Mouse (Mus musculus): ENCODE results near the gene Rab15. TPM values are rescaled to one million over a fixed set of nuclear protein-coding genes. Genes with fewer than 3 reads are reported as not detected.
"Not testable (repeated sequence)": the region's sequence is repeated elsewhere in the genome, so short reads cannot be mapped to it uniquely, and the experiment has no call there.

Rab15 gene
- polyA plus RNA-seq, 1 experiment, result 0.06 TPM

DNA sequence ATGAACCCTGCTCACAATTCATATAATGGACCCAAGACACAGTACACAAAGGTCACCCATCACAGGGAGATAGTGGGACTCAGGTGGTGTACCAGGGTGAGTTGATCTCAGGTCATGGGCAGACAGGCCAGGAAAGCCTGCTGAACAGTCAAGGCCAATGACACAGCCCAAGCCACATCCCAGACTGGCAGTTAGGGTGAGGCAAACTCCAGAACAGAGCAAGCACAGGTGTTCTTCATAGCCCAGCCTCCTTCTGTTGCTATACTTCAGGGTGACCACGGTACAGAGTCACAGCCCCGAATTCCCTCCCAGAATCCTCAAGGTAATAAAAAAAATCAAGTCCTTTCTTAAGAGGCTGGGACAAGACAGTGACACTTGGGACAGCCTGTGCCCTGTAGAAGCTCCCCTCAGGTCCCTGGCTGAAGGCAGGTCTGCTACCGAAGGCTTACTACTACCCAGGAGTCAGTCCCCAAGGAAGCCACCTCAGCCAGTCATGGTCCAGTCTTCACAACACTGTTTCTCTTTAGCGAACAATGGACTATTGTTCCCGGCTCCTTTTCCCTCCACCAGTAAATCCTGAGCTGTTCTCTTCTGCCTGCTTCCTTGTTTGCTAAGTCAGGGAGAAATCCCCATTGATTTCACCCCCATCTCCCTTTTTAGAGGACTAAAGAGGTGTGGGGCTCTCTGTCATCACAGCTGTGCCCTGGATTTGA lies 24.5 kb downstream of the Rab15 start:
- H3K79me2 ChIP-seq (ENCODE audit: control insufficient read depth, insufficient read depth), result no peaks in the 10 kb centered on the region

GRCm38 (mm10) chr12:76796938-76797539 lies 25.7 kb downstream of the Rab15 start:
- TF ChIP-seq USF1 (IDR thresholded peaks at IDR 0.05; ENCODE audit: low read depth) (no peak), MYOD1 (IDR thresholded peaks at IDR 0.05; ENCODE audit: control insufficient read depth, insufficient read length, low read depth) (no peak), MAX (IDR thresholded peaks at IDR 0.05) (no peak), CTCF (IDR thresholded peaks at IDR 0.05; ENCODE audit: control insufficient read depth, insufficient read depth, insufficient read length) (no peak)
- Histone ChIP-seq H3K79me3 (ENCODE audit: low read depth) (no peaks in the 10 kb centered on the region), H3K36me3 (ENCODE audit: control insufficient read depth, insufficient read depth) (no peaks in the 10 kb centered on the region), H3ac (ENCODE audit: control insufficient read depth, insufficient read length, low read depth) (no peak overlapping the region), H3K4me3 (ENCODE audit: insufficient read depth, poor library complexity, severe bottlenecking) (no peak overlapping the region), H3K27me3 (ENCODE audit: control insufficient read depth, insufficient read depth, insufficient read length) (peaks cover 33% of the 10 kb centered on the region), H3K79me2 (ENCODE audit: control insufficient read depth, insufficient read depth) (no peaks in the 10 kb centered on the region)

More for the DNA sequence above, 24.5 kb downstream of the Rab15 start:
- TF ChIP-seq CTCF (IDR thresholded peaks at IDR 0.05; ENCODE audit: control insufficient read depth, insufficient read depth, insufficient read length) (no peak), MYOG (IDR thresholded peaks at IDR 0.05; ENCODE audit: control insufficient read depth, extremely low read depth, insufficient read length) (no peak), MYOD1 (IDR thresholded peaks at IDR 0.05; ENCODE audit: control insufficient read depth, insufficient read length, low read depth) (no peak), MAX (IDR thresholded peaks at IDR 0.05) (no peak), FOSL1 (IDR thresholded peaks at IDR 0.05; ENCODE audit: insufficient read depth, low read length, poor library complexity, severe bottlenecking) (no peak), CEBPB (IDR thresholded peaks at IDR 0.05; ENCODE audit: low read depth) (no peak), USF1 (IDR thresholded peaks at IDR 0.05; ENCODE audit: low read depth) (no peak)
- Histone ChIP-seq H3K27me3 (ENCODE audit: control insufficient read depth, insufficient read depth, insufficient read length) (peaks cover 26% of the 10 kb centered on the region), H3K36me3 (ENCODE audit: control insufficient read depth, insufficient read depth) (no peaks in the 10 kb centered on the region), H3K79me3 (ENCODE audit: low read depth) (no peaks in the 10 kb centered on the region), H3ac (ENCODE audit: control insufficient read depth, insufficient read length, low read depth) (no peak overlapping the region), H3K4me3 (ENCODE audit: insufficient read depth, poor library complexity, severe bottlenecking) (no peak overlapping the region)

DNA sequence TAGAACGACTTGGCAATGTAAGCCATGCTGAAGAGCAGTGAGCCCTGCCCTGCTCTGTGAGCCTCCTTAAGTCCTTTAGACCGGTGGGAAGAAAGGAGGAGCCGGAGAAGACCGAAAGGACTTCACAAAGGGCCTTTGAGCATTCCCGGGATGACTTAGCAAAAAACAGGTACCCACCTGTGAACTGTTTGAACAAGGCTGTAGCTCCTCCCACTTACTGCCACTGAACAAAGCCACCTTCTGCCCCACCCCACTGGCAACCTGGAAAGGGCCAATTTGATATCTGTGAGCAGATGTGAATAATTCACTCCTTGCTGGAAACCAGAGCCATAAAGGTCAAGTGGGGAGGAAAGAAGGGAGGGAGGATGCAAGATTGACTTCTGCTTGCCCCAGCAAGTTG lies 27.4 kb downstream of the Rab15 start, which contains the start of gene Gpx2:
TSS of gene Gpx2 (minus strand) at position 205 of the 400 bp plus-strand sequence.
- H3ac ChIP-seq (ENCODE audit: control insufficient read depth, insufficient read length, low read depth), result no peak within 1 kb of the TSS
- no peak within 1 kb of the TSS for H3K4me3 ChIP-seq (ENCODE audit: insufficient read depth, poor library complexity, severe bottlenecking)
- H3K79me3 ChIP-seq (ENCODE audit: low read depth), result no peaks in the 10 kb centered on the region
- no peaks in the 10 kb centered on the region for H3K79me2 ChIP-seq (ENCODE audit: control insufficient read depth, insufficient read depth)
- TF ChIP-seq FOSL1 (IDR thresholded peaks at IDR 0.05; ENCODE audit: insufficient read depth, low read length, poor library complexity, severe bottlenecking) (no peak), CEBPB (IDR thresholded peaks at IDR 0.05; ENCODE audit: low read depth) (no peak), USF1 (IDR thresholded peaks at IDR 0.05; ENCODE audit: low read depth) (no peak), CTCF (IDR thresholded peaks at IDR 0.05; ENCODE audit: control insufficient read depth, insufficient read depth, insufficient read length) (no peak), MAX (IDR thresholded peaks at IDR 0.05) (no peak), MYOD1 (IDR thresholded peaks at IDR 0.05; ENCODE audit: control insufficient read depth, insufficient read length, low read depth) (no peak), MYOG (IDR thresholded peaks at IDR 0.05; ENCODE audit: control insufficient read depth, extremely low read depth, insufficient read length) (no peak)
- no peaks in the 10 kb centered on the region for H3K36me3 ChIP-seq (ENCODE audit: control insufficient read depth, insufficient read depth)
- peaks cover 40% of the 10 kb centered on the region for H3K27me3 ChIP-seq (ENCODE audit: control insufficient read depth, insufficient read depth, insufficient read length)

DNA sequence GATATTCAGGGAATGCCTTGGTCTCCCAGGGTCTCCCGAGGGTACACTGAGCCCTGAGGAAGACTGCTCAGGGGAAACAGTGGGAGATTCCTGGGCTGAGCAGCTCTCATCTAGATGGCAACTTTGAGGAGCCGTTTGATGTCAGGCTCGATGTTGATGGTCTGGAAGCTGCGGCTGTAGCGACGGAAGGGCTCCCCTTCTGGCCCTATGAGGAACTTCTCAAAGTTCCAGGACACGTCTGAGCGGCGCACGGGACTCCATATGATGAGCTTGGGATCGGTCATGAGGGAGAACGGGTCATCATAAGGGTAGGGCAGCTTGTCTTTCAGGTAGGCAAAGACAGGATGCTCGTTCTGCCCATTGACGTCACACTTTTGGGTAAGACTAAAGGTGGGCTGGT lies 30.2 kb downstream of the Rab15 start:
- H3K4me3 ChIP-seq (ENCODE audit: insufficient read depth, poor library complexity, severe bottlenecking); H3K79me3 ChIP-seq (ENCODE audit: low read depth); H3ac ChIP-seq (ENCODE audit: control insufficient read depth, insufficient read length, low read depth); H3K79me2 ChIP-seq (ENCODE audit: control insufficient read depth, insufficient read depth); H3K36me3 ChIP-seq (ENCODE audit: control insufficient read depth, insufficient read depth): not testable (repeated sequence)
- peaks cover 33% of the 10 kb centered on the region for H3K27me3 ChIP-seq (ENCODE audit: control insufficient read depth, insufficient read depth, insufficient read length)

DNA sequence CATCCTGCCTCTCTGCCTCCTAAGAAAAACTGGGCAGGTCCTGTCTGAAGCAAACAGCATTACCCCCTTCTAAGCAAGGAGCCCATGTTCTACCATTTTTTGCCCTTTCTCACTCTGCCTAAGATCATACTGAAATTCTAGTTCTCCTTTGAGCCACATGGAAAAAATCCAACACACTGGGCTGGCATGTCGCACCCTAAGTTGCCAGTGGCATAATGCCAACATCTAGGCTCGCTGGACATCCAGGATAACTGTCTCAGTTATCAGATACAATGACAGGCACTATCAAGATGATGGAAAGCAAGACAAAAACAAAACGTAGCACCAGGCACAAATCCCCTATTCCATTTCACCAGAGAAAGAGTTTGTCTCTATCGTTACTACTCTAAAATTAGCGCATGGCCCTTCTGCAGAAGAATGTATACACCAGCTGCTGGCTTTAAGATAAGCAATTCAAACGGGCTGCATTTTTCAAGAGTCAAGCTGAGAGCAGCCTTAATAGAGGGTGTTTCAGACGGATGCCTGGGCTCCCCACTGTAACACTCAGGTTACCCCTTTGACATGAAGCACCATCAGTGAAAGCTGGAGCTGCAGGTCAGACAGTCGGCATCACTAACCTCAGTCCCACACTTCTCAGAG lies 32.1 kb downstream of the Rab15 start:
- Histone ChIP-seq H3K36me3 (ENCODE audit: control insufficient read depth, insufficient read depth) (no peaks in the 10 kb centered on the region), H3K4me3 (ENCODE audit: insufficient read depth, poor library complexity, severe bottlenecking) (no peak overlapping the region), H3K27me3 (ENCODE audit: control insufficient read depth, insufficient read depth, insufficient read length) (peaks cover 24% of the 10 kb centered on the region), H3K79me2 (ENCODE audit: control insufficient read depth, insufficient read depth) (no peaks in the 10 kb centered on the region), H3ac (ENCODE audit: control insufficient read depth, insufficient read length, low read depth) (no peak overlapping the region), H3K79me3 (ENCODE audit: low read depth) (no peaks in the 10 kb centered on the region)
- TF ChIP-seq MYOG (IDR thresholded peaks at IDR 0.05; ENCODE audit: control insufficient read depth, extremely low read depth, insufficient read length), result no peak
- no peak for TF ChIP-seq CEBPB (IDR thresholded peaks at IDR 0.05; ENCODE audit: low read depth)
- TF ChIP-seq FOSL1 (IDR thresholded peaks at IDR 0.05; ENCODE audit: insufficient read depth, low read length, poor library complexity, severe bottlenecking), result no peak
- no peak for TF ChIP-seq MYOD1 (IDR thresholded peaks at IDR 0.05; ENCODE audit: control insufficient read depth, insufficient read length, low read depth)
- no peak for TF ChIP-seq USF1 (IDR thresholded peaks at IDR 0.05; ENCODE audit: low read depth)
- TF ChIP-seq CTCF (IDR thresholded peaks at IDR 0.05; ENCODE audit: control insufficient read depth, insufficient read depth, insufficient read length), result no peak
